Mouse (Mus musculus): ENCODE results near the gene Nr4a1.

DNA sequence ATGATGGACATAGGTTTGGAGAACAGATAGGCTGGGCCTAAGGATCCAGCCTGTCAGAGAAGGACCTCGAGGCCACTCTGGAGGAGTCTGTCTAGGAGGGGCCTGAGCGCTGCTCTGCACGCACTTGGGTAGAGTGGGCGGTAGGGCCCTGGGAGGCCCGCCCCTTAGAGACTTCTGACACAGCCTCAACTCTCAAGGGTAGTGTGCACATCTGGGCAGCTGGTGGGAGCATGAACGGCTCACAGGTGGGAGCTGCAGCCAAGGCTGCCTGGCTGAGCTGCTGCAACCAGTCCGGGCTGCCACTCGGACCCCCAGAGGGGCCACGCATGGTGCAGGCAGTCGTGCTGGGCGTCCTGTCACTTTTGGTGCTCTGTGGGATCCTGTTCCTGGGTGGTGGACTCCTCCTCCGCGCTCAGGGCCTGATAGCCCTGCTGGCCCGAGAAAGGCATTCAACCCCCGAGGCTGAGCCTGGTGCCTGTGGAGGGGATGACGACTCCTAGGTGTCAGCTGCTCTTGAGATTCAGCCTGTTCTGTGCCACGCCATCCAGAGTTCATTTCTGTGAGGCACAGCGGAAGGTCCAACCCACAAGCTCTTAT, 39.1 kb downstream of the Nr4a1 start, which contains the start of gene 6030408B16Rik:
- TF ChIP-seq POLR2A (IDR thresholded peaks at IDR 0.05; ENCODE audit: control insufficient read depth, low read depth, low read length), result 0 out of 2 replicates have a peak, but pooled peaks have one; percentile 37
- no peak for TF ChIP-seq CTCF (IDR thresholded peaks at IDR 0.05; ENCODE audit: control insufficient read depth, insufficient read depth, insufficient replicate concordance, low read depth, low read length)

All from testis, adult 2 months (tissue).